Mouse (Mus musculus) ES-E14 (cell line): ENCODE data around the gene Zranb3. TPM values are rescaled to one million over a fixed set of nuclear protein-coding genes. Genes with fewer than 3 reads are reported as not detected.
"Not testable (repeated sequence)": the region's sequence is repeated elsewhere in the genome, so short reads cannot be mapped to it uniquely, and the experiment has no call there.

Experiments
- DNase-seq: peaks from one replicate; pipeline ENCODE4 v3.0.0-alpha.2; 2013; ENCODE audit warnings: low read depth, low spot score
- H3K27ac ChIP-seq: 2 replicates; pipeline ENCODE4 v1.5.1; 2012; ENCODE audit warnings: low read depth, mild to moderate bottlenecking, low read length, moderate library complexity, mixed read lengths; ENCODE audit not compliant: poor library complexity, insufficient read depth, severe bottlenecking
- H3K36me3 ChIP-seq: 2 replicates; pipeline ENCODE4 v1.6.1; 2012; ENCODE audit warnings: mild to moderate bottlenecking, low read length, moderate library complexity, mixed read lengths; ENCODE audit not compliant: control insufficient read depth, poor library complexity, insufficient read depth, severe bottlenecking
- H3K4me1 ChIP-seq, 2 experiments: fragments of 150-350 bp in 1 of 2; sonication (generic) in 1 of 2; 2 replicates each; pipeline ENCODE4 v1.6.1; 2012; ENCODE audit warnings: low read length in 2 of 2, mild to moderate bottlenecking in 1 of 2, mixed read lengths in 1 of 2; ENCODE audit not compliant: control insufficient read depth in 2 of 2, insufficient read depth in 2 of 2, poor library complexity in 1 of 2
- H3K4me3 ChIP-seq, 2 experiments: fragments of 150-350 bp in 1 of 2; sonication (generic) in 1 of 2; 2 replicates each; pipeline ENCODE4 v1.5.1; 2012; ENCODE audit warnings: low read length in 2 of 2, low read depth in 1 of 2, mild to moderate bottlenecking in 1 of 2, mixed read lengths in 1 of 2; ENCODE audit not compliant: insufficient read depth in 1 of 2, poor library complexity in 1 of 2, severe bottlenecking in 1 of 2
- H3K9ac ChIP-seq: 2 replicates; pipeline ENCODE4 v1.6.1; 2012; ENCODE audit warnings: low read depth, mild to moderate bottlenecking, low read length, mixed read lengths; ENCODE audit not compliant: poor library complexity, insufficient read depth, severe bottlenecking
- H3K9me3 ChIP-seq: fragments of 150-350 bp; sonication (generic); 2 replicates; pipeline ENCODE4 v1.6.1; 2012; ENCODE audit warnings: low read depth, mild to moderate bottlenecking, low read length; ENCODE audit not compliant: control insufficient read depth, insufficient read depth
- CHD2 ChIP-seq: IDR thresholded peaks from 2 replicates; pipeline ENCODE4 v1.6.1; 2014; ENCODE audit warnings: mild to moderate bottlenecking, low read depth, low read length, inconsistent platforms
- HCFC1 ChIP-seq: IDR thresholded peaks from 2 replicates; pipeline ENCODE4 v1.6.1; 2012; ENCODE audit warnings: low read length, inconsistent platforms, borderline replicate concordance; ENCODE audit not compliant: insufficient read depth
- MAFK ChIP-seq: IDR thresholded peaks from 2 replicates; pipeline ENCODE4 v1.6.1; 2014; ENCODE audit warnings: mild to moderate bottlenecking, low read depth, low read length, inconsistent platforms; ENCODE audit not compliant: insufficient read depth
- ZC3H11A ChIP-seq: IDR thresholded peaks from 2 replicates; pipeline ENCODE4 v1.6.1; 2012; ENCODE audit warnings: low read depth, mild to moderate bottlenecking, inconsistent platforms, low read length, borderline replicate concordance
- ZNF384 ChIP-seq: IDR thresholded peaks from 2 replicates; pipeline ENCODE4 v1.6.1; 2012; ENCODE audit warnings: low read depth, low read length, inconsistent platforms
- in situ Hi-C, 2 experiments: fragments of 600-800 bp; cut with MboI; formaldehyde crosslinking; loops; one replicate each; pipeline ENCODE4 v1.15.1; 2025; ENCODE audit warnings: low sequenced_read_pairs in 2 of 2, inconsistent platforms in 1 of 2; ENCODE audit not compliant: unreplicated experiment in 2 of 2
- total RNA-seq: library from RNA; depleted of rRNA; stranded (reverse); fragments of 300-350 nt; gene quantifications from 2 replicates; pipeline ENCODE4 v1.2.3, GENCODE M21; 2012

Zranb3 gene
- total RNA-seq, 1 experiment = 19.2 TPM

DNA sequence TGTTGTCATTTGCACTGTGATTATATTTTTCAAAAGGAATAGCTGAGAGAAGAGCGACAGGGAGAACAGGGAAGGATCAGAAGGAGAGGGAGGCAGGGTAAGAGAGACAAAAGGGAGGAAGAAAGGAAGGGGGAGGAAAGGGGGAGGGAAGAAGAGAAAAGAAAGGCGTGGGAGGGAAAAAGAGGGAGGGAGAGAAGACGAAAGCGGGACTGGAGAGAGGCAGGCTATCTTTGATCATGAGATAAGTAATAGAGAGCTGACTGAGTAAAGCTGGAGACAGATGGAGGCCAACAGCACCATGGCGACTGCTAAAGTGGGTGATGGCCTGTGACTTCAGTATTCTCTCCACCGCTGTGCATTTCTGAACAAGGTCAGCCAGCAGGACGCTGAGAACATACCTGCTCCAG is 143.5 kb downstream of the Zranb3 start:
- TF ChIP-seq HCFC1 = no peak
- TF ChIP-seq MAFK = no peak
- TF ChIP-seq CHD2 = no peak
- no peak for TF ChIP-seq ZNF384
- no peak for TF ChIP-seq ZC3H11A
- peaks cover 8% of the 10 kb centered on the region; the same call in 1 of the 2 replicates for H3K36me3 ChIP-seq
- H3K9ac ChIP-seq = no peak overlapping the region
- H3K27ac ChIP-seq = no peak overlapping the region
- no peaks in the 10 kb centered on the region for H3K4me1 ChIP-seq
- H3K9me3 ChIP-seq = no peaks in the 10 kb centered on the region
- H3K4me3 ChIP-seq = no peak overlapping the region
- DNase-seq = no peak
- in situ Hi-C loops = no loop called here

DNA sequence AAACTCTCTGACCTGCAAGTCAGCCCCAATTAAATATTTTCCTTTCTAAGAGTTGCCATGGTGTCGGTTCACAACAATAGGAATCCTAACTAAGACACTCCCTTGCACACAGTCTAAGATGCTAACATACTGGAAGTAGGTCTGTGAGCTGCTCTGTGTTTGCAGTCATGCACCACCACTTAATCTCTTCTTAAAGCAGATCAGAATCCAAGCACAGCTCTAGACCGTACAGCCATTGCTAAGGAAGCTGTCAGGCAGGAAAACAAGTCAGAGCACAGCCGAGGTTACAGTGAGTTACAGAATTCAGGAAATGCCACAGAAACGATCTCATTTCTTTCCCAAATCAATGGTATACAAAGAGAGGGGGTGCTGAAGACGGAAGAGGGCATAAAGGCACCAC is 144.0 kb downstream of the Zranb3 start:
- no peak overlapping the region for H3K27ac ChIP-seq
- in situ Hi-C loops = no loop called here
- H3K4me1 ChIP-seq = no peaks in the 10 kb centered on the region
- no peak overlapping the region for H3K4me3 ChIP-seq
- H3K9me3 ChIP-seq = no peaks in the 10 kb centered on the region
- H3K9ac ChIP-seq = no peak overlapping the region
- peaks cover 8% of the 10 kb centered on the region; the same call in 1 of the 2 replicates for H3K36me3 ChIP-seq
- DNase-seq = no peak
- TF ChIP-seq CHD2 (no peak), HCFC1 (no peak), ZNF384 (no peak), MAFK (no peak), ZC3H11A (no peak)

DNA sequence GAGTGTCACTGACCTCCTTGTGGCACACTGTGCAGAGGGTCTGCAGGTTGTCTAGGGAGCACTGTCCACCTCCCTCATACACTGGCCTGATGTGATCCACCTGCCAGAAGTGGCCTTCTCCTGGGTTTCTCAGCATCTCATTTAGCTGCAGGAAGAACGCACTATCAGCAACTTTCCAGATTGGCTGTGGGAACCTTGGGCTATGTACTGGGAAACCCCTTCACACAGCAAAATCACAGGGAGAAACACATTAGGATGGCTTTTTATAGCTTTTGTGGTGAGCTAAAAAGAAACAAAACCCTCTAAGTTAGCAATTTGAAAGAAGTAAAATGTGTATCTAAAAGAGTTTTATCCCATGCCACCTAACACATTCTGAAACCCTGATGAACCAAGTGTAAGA is 146.3 kb downstream of the Zranb3 start:
- no peak overlapping the region for H3K9ac ChIP-seq
- H3K4me3 ChIP-seq = no peak overlapping the region
- peaks cover 0 to 8% of the 10 kb centered on the region in 2 experiments; a peak in 1 of 4 replicates for H3K4me1 ChIP-seq
- H3K27ac ChIP-seq = no peak overlapping the region
- no peak for DNase-seq
- no peaks in the 10 kb centered on the region for H3K9me3 ChIP-seq
- peaks cover 8% of the 10 kb centered on the region for H3K36me3 ChIP-seq
- TF ChIP-seq ZC3H11A (no peak), HCFC1 (no peak), ZNF384 (no peak), CHD2 (no peak), MAFK (no peak)
- in situ Hi-C loops = no loop called here

DNA sequence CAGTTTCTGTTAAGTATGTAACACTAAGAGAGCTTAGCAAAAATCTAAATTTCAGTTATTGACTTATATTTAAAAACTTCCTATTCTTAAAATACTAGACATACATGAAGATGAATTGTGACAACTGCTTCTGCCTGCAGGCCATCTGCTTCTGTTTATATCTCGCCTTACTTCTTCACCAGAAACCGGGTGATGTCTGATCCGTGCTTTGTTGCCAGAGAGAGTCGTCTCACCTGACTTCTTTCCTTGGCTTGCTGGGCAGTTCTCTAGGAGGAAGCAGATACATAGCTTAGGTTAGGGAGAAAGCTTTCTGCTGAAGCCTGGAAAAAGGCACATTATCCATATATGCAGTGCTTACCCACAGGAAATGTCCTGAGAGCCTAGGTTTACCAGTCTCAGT is 148.0 kb downstream of the Zranb3 start:
- Histone ChIP-seq H3K9ac (no peak overlapping the region), H3K27ac (no peak overlapping the region), H3K4me3 (no peak overlapping the region), H3K4me1 (peaks cover 0 to 8% of the 10 kb centered on the region in 2 experiments; a peak in 1 of 4 replicates), H3K9me3 (no peaks in the 10 kb centered on the region), H3K36me3 (peaks cover 5% of the 10 kb centered on the region)
- no peak for DNase-seq
- in situ Hi-C loops = no loop called here
- TF ChIP-seq ZC3H11A (no peak), CHD2 (no peak), HCFC1 (no peak), MAFK (no peak), ZNF384 (no peak)

DNA sequence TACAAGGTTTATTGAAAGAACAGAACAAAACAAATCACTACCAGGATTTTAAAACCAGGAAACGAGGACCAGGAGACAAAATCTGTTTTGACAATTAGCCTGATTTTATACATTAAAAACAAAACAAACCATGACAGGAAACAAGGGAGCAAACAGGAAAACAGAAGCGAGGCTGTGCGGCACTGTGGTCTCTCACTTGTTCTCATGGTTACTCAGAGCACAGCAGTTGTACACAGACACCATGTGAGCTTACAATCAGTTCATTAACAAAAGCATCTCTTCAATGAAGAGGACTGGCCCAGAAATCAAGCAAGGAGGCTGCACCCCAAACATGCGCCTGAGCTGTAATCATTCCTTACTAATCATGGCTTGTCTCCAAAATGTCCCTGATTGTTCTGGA is 148.6 kb downstream of the Zranb3 start:
- in situ Hi-C loops, DNase-seq, H3K36me3 ChIP-seq: not testable (repeated sequence)

More for the DNA sequence above, 148.6 kb downstream of the Zranb3 start:
- not testable (repeated sequence) for H3K4me3 ChIP-seq, H3K4me1 ChIP-seq, H3K9ac ChIP-seq, H3K27ac ChIP-seq, H3K9me3 ChIP-seq
